Mouse (Mus musculus) macrophage (primary cell): ENCODE results near the gene Cdh3. TPM values are rescaled to one million over a fixed set of nuclear protein-coding genes. Genes with fewer than 3 reads are reported as not detected.
"Not testable (repeated sequence)": the region's sequence is repeated elsewhere in the genome, so short reads cannot be mapped to it uniquely, and the experiment has no call there.

Source experiments
- H3K27ac ChIP-seq: fragments of 350-480 bp; formaldehyde crosslinking; 2 replicates; pipeline ENCODE4 v1.9.0; 2021
- H3K36me3 ChIP-seq: fragments of 350-480 bp; formaldehyde crosslinking; 2 replicates; pipeline ENCODE4 v1.9.0; 2021; ENCODE audit errors: inconsistent target
- H3K4me3 ChIP-seq: fragments of 350-480 bp; formaldehyde crosslinking; 2 replicates; pipeline ENCODE4 v1.9.0; 2021; ENCODE audit errors: inconsistent target
- H3K79me2 ChIP-seq: fragments of 350-480 bp; formaldehyde crosslinking; 2 replicates; pipeline ENCODE4 v1.9.0; 2021; ENCODE audit errors: inconsistent target
- WGBS: methylation state at CpG from one replicate; pipeline ENCODE4 v1.1.7; 2026; ENCODE audit warnings: inconsistent platforms; ENCODE audit not compliant: missing documents; 5-methylcytosine and 5-hydroxymethylcytosine counted together
- polyA plus RNA-seq: library from polyadenylated mRNA; stranded (reverse); fragments of 250-400 nt; gene quantifications from 3 replicates; pipeline ENCODE4 v1.2.4, GENCODE M21; 2018; ENCODE audit warnings: inconsistent platforms

The Cdh3 gene
- polyA plus RNA-seq, 1 experiment from 2014 or later, result not detected

- WGBS, result 93% methylated on average over 11 of the region's 11 CpGs
- no peak overlapping the region for H3K4me3 ChIP-seq
Observed at GRCm38 (mm10) chr8:106541002-106541401, 30.3 kb downstream of the Cdh3 start.

GRCm38 (mm10) chr8:106543043-106543442 lies 32.4 kb downstream of the Cdh3 start:
- WGBS, result 99% methylated on average over 8 of the region's 8 CpGs
- H3K79me2 ChIP-seq, result no peaks in the 10 kb centered on the region
- H3K36me3 ChIP-seq, result no peaks in the 10 kb centered on the region
- H3K4me3 ChIP-seq, result no peak overlapping the region
- H3K27ac ChIP-seq, result no peak overlapping the region

More at GRCm38 (mm10) chr8:106541002-106541401, 30.3 kb downstream of the Cdh3 start:
- Histone ChIP-seq H3K36me3 (no peaks in the 10 kb centered on the region), H3K27ac (no peak overlapping the region), H3K79me2 (no peaks in the 10 kb centered on the region)

- 68% methylated on average over 2 of the region's 2 CpGs for WGBS
- Histone ChIP-seq H3K4me3 (no peak overlapping the region), H3K36me3 (no peaks in the 10 kb centered on the region), H3K79me2 (no peaks in the 10 kb centered on the region), H3K27ac (no peak overlapping the region)
Observed at GRCm38 (mm10) chr8:106545149-106545548, 34.5 kb downstream of the Cdh3 start.

- H3K79me2 ChIP-seq, result no peaks in the 10 kb centered on the region
- WGBS, result 53% methylated on average over 7 of the region's 7 CpGs
- no peak overlapping the region for H3K27ac ChIP-seq
- H3K4me3 ChIP-seq, result no peak overlapping the region
- no peaks in the 10 kb centered on the region for H3K36me3 ChIP-seq
Observed at GRCm38 (mm10) chr8:106546746-106547145, 36.1 kb downstream of the Cdh3 start.

- Histone ChIP-seq H3K4me3 (no peak overlapping the region), H3K79me2 (no peaks in the 10 kb centered on the region), H3K27ac (no peak overlapping the region), H3K36me3 (no peaks in the 10 kb centered on the region)
- 26% methylated on average over 10 of the region's 10 CpGs for WGBS
Observed at GRCm38 (mm10) chr8:106548366-106548936, 37.8 kb downstream of the Cdh3 start.

GRCm38 (mm10) chr8:106550906-106551305 lies 40.2 kb downstream of the Cdh3 start:
- H3K79me2 ChIP-seq, result no peaks in the 10 kb centered on the region
- H3K27ac ChIP-seq, result no peak overlapping the region
- no peak overlapping the region for H3K4me3 ChIP-seq
- 92% methylated on average over 1 of the region's 1 CpGs for WGBS
- no peaks in the 10 kb centered on the region for H3K36me3 ChIP-seq

GRCm38 (mm10) chr8:106554011-106554410 lies 43.3 kb downstream of the Cdh3 start:
- Histone ChIP-seq H3K27ac (no peak overlapping the region), H3K79me2 (no peaks in the 10 kb centered on the region), H3K36me3 (no peaks in the 10 kb centered on the region), H3K4me3 (no peak overlapping the region)
- 95% methylated on average over 5 of the region's 5 CpGs for WGBS

GRCm38 (mm10) chr8:106556068-106556645 lies 45.5 kb downstream of the Cdh3 start:
- H3K79me2 ChIP-seq, result no peaks in the 10 kb centered on the region
- H3K27ac ChIP-seq, result no peak overlapping the region
- no peak overlapping the region for H3K4me3 ChIP-seq
- WGBS, result 0% methylated on average over 4 of the region's 7 CpGs
- no peaks in the 10 kb centered on the region for H3K36me3 ChIP-seq

- WGBS, result 32% methylated on average over 9 of the region's 9 CpGs
- H3K79me2 ChIP-seq, result no peaks in the 10 kb centered on the region
- H3K4me3 ChIP-seq, result no peak overlapping the region
- no peaks in the 10 kb centered on the region for H3K36me3 ChIP-seq
- H3K27ac ChIP-seq, result no peak overlapping the region
Observed at GRCm38 (mm10) chr8:106559844-106560243, 49.2 kb downstream of the Cdh3 start.

- Histone ChIP-seq H3K36me3 (no peaks in the 10 kb centered on the region), H3K4me3 (no peak overlapping the region), H3K79me2 (no peaks in the 10 kb centered on the region), H3K27ac (no peak overlapping the region)
- 21% methylated on average over 20 of the region's 21 CpGs for WGBS
Observed at GRCm38 (mm10) chr8:106561097-106561865, 50.6 kb downstream of the Cdh3 start.

GRCm38 (mm10) chr8:106563691-106564182 lies 53.0 kb downstream of the Cdh3 start:
- H3K79me2 ChIP-seq, result no peaks in the 10 kb centered on the region
- no peak overlapping the region for H3K4me3 ChIP-seq
- no peaks in the 10 kb centered on the region for H3K36me3 ChIP-seq
- 76% methylated on average over 2 of the region's 3 CpGs for whole genome bisulfite sequencing
- peak overlapping the region; percentile 49 for H3K27ac ChIP-seq

GRCm38 (mm10) chr8:106569006-106569405 lies 58.3 kb downstream of the Cdh3 start:
- H3K36me3 ChIP-seq, result no peaks in the 10 kb centered on the region
- no peak overlapping the region for H3K27ac ChIP-seq
- no peak overlapping the region for H3K4me3 ChIP-seq
- 91% methylated on average over 7 of the region's 7 CpGs for WGBS
- no peaks in the 10 kb centered on the region for H3K79me2 ChIP-seq

GRCm38 (mm10) chr8:106570386-106570785 lies 59.7 kb downstream of the Cdh3 start:
- Histone ChIP-seq H3K79me2 (no peaks in the 10 kb centered on the region), H3K4me3 (no peak overlapping the region), H3K27ac (no peak overlapping the region), H3K36me3 (no peaks in the 10 kb centered on the region)
- 86% methylated on average over 4 of the region's 4 CpGs for WGBS

- no peaks in the 10 kb centered on the region for H3K79me2 ChIP-seq
- no peaks in the 10 kb centered on the region for H3K36me3 ChIP-seq
- H3K4me3 ChIP-seq, result no peak overlapping the region
- WGBS, result 96% methylated on average over 5 of the region's 5 CpGs
- no peak overlapping the region for H3K27ac ChIP-seq
Observed at GRCm38 (mm10) chr8:106571551-106572172, 61.0 kb downstream of the Cdh3 start.

GRCm38 (mm10) chr8:106572175-106572574 lies 61.5 kb downstream of the Cdh3 start:
- 100% methylated on average over 1 of the region's 1 CpGs for WGBS
- H3K4me3 ChIP-seq, H3K27ac ChIP-seq, H3K79me2 ChIP-seq, H3K36me3 ChIP-seq: not testable (repeated sequence)
